Mouse (Mus musculus) kidney, embryonic 16.5 days (tissue): ENCODE measurements around the gene Cdv3. TPM values are rescaled to one million over a fixed set of nuclear protein-coding genes. Genes with fewer than 3 reads are reported as not detected.

Experiments
- ATAC-seq: fragments of 200-750 bp; cut with Nextera tagmentation; 2 replicates; pipeline ENCODE4 v1.8.0; 2017; ENCODE audit warnings: moderate TSS enrichment; ENCODE audit not compliant: low FRiP score, low TSS enrichment
- H3K27ac ChIP-seq: fragments of 300-500 bp; sonication (generic); 2 replicates; pipeline ENCODE4 v1.5.1; 2014; ENCODE audit warnings: low read length
- H3K27me3 ChIP-seq: fragments of 300-500 bp; sonication (generic); 2 replicates; pipeline ENCODE4 v1.6.1; 2014; ENCODE audit warnings: low read length, control low read depth, mixed read lengths; ENCODE audit not compliant: insufficient read depth
- H3K36me3 ChIP-seq: fragments of 300-500 bp; sonication (generic); 2 replicates; pipeline ENCODE4 v1.6.1; 2014; ENCODE audit warnings: low read length, control low read depth, mixed read lengths; ENCODE audit not compliant: insufficient read depth
- H3K4me1 ChIP-seq: fragments of 300-500 bp; sonication (generic); 2 replicates; pipeline ENCODE4 v1.6.1; 2014; ENCODE audit warnings: low read length, control low read depth, mixed read lengths; ENCODE audit not compliant: insufficient read depth
- H3K4me2 ChIP-seq: fragments of 300-500 bp; sonication (generic); replicated peaks from 2 replicates; pipeline ENCODE4 v1.6.1; 2014; ENCODE audit warnings: low read depth, low read length
- H3K4me3 ChIP-seq: fragments of 300-500 bp; sonication (generic); 2 replicates; pipeline ENCODE4 v1.5.1; 2014; ENCODE audit warnings: mild to moderate bottlenecking, low read length
- H3K9ac ChIP-seq: fragments of 300-500 bp; sonication (generic); replicated peaks from 2 replicates; pipeline ENCODE4 v1.6.1; 2014; ENCODE audit warnings: low read length
- H3K9me3 ChIP-seq: fragments of 300-500 bp; sonication (generic); 2 replicates; pipeline ENCODE4 v1.6.1; 2016; ENCODE audit warnings: low read length, control low read depth
- WGBS: fragments of 180-500 bp; shearing (Covaris S2); extraction: QIAGEN DNeasy Blood & Tissue Kit; methylation state at CpG from one replicate; pipeline ENCODE4 v1.1.7; 2014; 5-methylcytosine and 5-hydroxymethylcytosine counted together
- polyA plus RNA-seq: library from polyadenylated mRNA; unstranded; fragments of >200 nt; fragmentation: Nextera tagmentation; extraction: Ambion mirVana; gene quantifications from 2 replicates; pipeline ENCODE4 v1.2.1, GENCODE M21; 2015

The Cdv3 gene
- polyA plus RNA-seq, 1 experiment from 2014 or later: 102 TPM

- H3K4me1 ChIP-seq: peaks cover 21% of the 10 kb centered on the region
- peak overlapping the region; percentile 77 for H3K27ac ChIP-seq
- H3K27me3 ChIP-seq: no peaks in the 10 kb centered on the region
- WGBS: 1% methylated on average over 39 of the region's 40 CpGs
- peak overlapping the region; percentile 89 for H3K4me3 ChIP-seq
- H3K36me3 ChIP-seq: peaks cover 15% of the 10 kb centered on the region
- H3K9me3 ChIP-seq: no peaks in the 10 kb centered on the region
- peak overlapping the region; percentile 67 for H3K4me2 ChIP-seq
- ATAC-seq: peak; percentile 86
- H3K9ac ChIP-seq: peak overlapping the region; percentile 87
Measured at GRCm38 (mm10) chr9:103305332-103306041, 60.2 kb downstream of the Cdv3 start.

DNA sequence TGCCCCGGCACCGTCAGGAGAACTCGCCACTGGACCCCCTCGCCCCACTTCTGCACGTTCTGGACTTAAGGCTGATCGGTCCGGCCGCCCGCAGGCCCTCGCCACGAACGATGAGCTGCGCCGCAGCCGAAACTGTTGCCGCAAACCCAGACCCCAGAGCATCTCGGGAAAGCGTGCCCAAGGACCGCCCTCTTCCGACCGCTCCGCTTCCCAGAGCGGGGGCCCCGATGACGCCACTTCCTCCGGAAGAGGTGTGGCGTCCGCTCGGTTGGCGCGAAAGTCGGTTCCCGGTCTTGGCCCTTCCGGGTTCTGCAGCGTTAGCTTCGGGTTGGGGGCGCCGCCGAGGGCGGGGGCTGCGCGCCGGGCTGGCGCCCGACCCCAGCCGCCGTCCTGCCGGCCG is 60.7 kb downstream of the Cdv3 start, which contains the start of the genes 1300017J02Rik and Topbp1:
Gene 1300017J02Rik, minus strand, starts transcription at position 156 of the 400 bp plus-strand sequence.
Gene Topbp1, plus strand, starts transcription at position 289 of the 400 bp plus-strand sequence.
- Histone ChIP-seq H3K9ac (peak within 1 kb of the TSS; percentile 87), H3K27me3 (no peaks in the 10 kb centered on the region), H3K9me3 (no peaks in the 10 kb centered on the region), H3K27ac (peak within 1 kb of the TSS; percentile 92), H3K4me2 (peak within 1 kb of the TSS; percentile 67), H3K4me3 (peak within 1 kb of the TSS; percentile 89), H3K36me3 (peaks cover 15% of the 10 kb centered on the region), H3K4me1 (peaks cover 21% of the 10 kb centered on the region)
- under 1% methylated on average over 49 of the region's 49 CpGs for WGBS
- ATAC-seq: peak; percentile 98

Other genes starting within 250 kb of the Cdv3 start
- gene Srprb, start 163.7 kb downstream of the Cdv3 start, polyA plus RNA-seq: 71.6 and 76.4 TPM in 2 replicates
- gene Gm20425, start 135.5 kb downstream of the Cdv3 start, polyA plus RNA-seq: 0.45 TPM in 1 of 2 replicates, not detected in the other
- gene Trf, start 135.4 kb downstream of the Cdv3 start, polyA plus RNA-seq: 52.0 and 65.5 TPM in 2 replicates
- gene 1300017J02Rik, start 60.8 kb downstream of the Cdv3 start, polyA plus RNA-seq: 1.6 and 1.7 TPM in 2 replicates
- gene Topbp1, start 60.6 kb downstream of the Cdv3 start, polyA plus RNA-seq: 57.3 and 60.4 TPM in 2 replicates
- 0.54 and 0.57 TPM in 2 replicates for gene Bfsp2, start 114.6 kb upstream of the Cdv3 start, polyA plus RNA-seq